Mouse (Mus musculus) layer of hippocampus, postnatal 25 days (tissue): Measurements from ENCODE around the gene Lce1k. TPM values are rescaled to one million over a fixed set of nuclear protein-coding genes. Genes with fewer than 3 reads are reported as not detected.
"Not testable (repeated sequence)": the region's sequence is repeated elsewhere in the genome, so short reads cannot be mapped to it uniquely, and the experiment has no call there.

Experiments used
- DNase-seq, 2 experiments: peaks; one replicate each; pipeline ENCODE4 v3.0.0; 2022; ENCODE audit warnings: mixed read lengths in 2 of 2, low spot score in 1 of 2; ENCODE audit errors: extremely low spot score in 1 of 2
- total RNA-seq, 2 experiments: library from RNA; stranded (reverse); gene quantifications; 2 replicates each; pipeline ENCODE4 v1.2.3; 2021

Lce1k gene
- total RNA-seq: not detected

DNA sequence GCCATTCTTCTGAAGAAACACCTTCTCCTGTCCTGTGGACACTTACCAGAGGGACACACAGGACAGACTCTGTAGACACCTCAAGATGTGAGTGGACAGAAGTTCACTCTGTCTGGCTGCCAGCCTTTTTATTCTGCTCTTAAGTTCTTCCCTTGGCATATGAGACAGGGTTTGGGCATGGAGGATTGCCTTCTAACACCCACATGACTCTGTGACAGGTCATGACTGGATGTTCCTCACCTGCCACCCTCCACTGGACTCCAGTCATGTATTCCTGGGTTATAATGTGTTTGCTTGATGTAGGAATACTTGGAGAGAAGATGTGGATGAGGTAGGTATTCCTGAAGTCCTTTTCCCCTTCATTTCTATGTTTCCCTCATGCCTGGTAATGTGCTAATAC, at the start of gene Lce1k:
Gene Lce1k, minus strand, starts transcription at position 101 of the 400 bp plus-strand sequence.
- DNase-seq: no peak

DNA sequence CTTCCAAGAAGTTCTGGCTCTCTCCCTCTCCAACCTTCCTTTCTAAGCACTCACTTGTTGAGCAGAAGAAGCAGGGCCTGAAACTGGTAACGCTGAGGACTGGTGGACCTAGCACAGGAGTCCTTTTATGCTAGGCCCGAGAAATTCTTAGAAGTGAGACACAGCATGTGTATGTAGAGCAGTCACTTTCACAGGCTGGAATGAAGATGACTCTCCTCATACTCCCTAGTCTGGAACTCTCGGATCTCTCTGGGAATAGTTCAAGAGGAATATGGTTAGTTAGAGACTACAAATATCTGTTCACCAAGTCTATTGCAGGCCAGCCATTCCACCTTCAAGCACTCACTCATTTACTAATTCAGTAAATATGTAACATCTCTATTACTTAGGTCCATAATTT, 43.5 kb upstream of the Lce1k start, which contains the start of gene Lce1l:
Gene Lce1l, minus strand, starts transcription at position 101 of the 400 bp plus-strand sequence.
- DNase-seq: no peak

DNA sequence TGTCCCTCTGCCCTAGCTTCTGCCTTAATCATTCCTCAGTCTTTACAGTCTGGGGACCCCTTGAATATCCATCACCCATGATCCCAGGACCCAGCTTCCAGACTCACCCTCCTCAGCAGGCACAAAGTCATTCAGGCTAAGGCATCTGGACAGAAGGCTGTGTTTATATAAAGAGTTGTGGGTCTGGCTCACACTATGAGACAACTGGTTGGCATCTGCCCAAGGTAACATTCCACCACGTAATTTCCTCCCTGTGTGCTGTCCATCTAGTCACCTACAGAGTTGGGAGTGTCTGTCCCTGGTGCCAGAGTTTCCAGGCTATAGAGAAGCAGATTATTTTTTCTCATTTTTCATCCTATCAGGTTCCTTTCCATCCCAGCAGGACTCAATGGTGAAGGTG, 19.4 kb upstream of the Lce1k start, which contains the start of gene Kprp:
Gene Kprp, minus strand, starts transcription at position 140 of the 400 bp plus-strand sequence.
- DNase-seq: no peak

DNA sequence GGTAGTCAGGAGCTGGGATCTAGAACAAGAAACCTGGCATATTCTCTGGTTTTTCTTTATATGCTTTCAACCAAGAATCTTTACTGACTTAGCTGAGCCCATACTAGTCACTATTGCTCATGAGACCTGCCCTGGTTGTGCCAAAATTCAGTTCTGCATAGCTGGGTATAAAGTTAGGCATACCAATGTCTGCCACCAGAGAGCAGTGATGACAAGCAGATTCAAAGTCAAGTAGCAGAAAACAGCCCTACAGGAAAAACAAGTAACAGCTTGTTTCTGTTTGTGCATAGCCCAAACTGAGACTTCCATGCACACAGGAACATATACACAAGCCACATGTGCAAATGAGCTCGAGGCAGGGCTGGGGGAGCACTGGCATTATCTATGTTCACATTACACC, 18.1 kb upstream of the Lce1k start:
- no peak for DNase-seq

DNA sequence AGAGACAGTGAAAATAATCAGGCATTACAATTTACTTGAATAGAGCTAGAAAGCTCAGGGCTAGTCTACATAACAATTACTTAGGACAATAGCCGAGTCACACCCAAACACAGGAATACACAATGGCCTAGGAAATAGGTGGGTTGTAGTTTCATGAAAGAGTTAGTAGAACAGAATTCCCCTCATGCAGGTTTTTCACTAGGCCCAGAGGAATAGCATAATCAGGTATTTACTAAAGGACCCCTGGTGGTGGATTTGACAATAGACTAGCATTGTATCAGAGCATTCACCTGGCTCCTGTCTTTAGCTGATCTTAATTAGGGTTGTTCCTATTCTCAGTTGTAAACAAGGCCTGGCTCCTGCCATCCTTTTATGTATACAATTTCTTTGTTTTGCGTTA, 8.3 kb upstream of the Lce1k start:
- not testable (repeated sequence) for DNase-seq

DNA sequence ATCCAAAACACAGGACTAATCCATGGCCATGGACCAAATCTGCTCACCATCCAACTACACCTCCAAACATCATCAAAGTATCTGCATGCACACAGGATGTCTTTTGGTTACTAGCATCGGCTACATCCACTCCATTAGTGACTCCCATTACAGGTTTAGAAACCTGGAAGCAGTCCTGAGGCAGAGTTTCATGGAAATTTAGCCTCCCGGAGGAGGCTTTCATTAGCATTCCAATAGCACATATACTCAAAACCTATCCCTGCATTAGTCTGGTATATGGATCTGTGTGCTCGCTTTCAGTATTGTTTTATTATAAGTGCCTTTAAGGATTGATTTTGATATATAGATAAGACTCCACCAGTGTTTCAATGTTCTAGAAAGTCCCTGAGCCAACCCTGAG, 7.9 kb upstream of the Lce1k start:
- no peak for DNase-seq

DNA sequence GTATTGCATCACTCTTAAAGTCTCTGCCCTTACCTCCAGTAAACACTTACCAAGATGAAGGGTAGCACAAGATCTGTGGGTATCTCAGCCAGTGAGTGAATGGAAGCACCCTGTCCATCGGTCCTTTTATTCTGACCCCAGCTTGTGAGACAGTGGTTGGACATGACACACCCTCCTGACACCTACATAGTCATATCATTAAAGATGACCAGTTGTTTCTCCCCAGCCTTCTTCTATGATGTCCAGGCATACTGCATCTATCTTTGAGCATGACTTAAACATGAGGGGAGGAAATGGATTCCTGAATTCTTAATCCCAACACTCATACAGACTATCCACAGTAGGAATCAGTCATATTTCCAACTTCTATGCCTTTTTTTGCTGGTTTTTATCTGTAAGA, 17.3 kb downstream of the Lce1k start, which contains the start of gene Lce1j:
Gene Lce1j, minus strand, starts transcription at position 101 of the 400 bp plus-strand sequence.
- no peak for DNase-seq

DNA sequence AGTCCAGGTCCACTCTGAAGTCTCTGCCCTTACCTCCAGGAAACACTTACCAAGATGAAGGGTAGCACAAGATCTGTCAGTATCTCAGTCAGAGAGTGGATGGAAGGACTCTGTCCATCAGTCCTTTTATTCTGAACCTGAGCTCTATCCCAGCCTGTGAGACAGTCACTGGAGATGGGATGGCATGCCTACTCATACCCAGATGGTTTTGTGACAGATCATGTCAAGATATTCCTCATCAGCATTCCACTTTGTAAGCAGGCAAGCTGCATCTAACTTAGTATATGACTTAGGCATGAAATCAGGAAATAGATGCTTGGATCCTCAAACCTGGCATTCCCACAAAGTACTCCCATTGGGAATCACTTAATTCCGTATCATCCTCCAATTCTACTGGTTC, 28.9 kb downstream of the Lce1k start, which contains the start of gene Lce1i:
Gene Lce1i, minus strand, starts transcription at position 101 of the 400 bp plus-strand sequence.
- no peak for DNase-seq

DNA sequence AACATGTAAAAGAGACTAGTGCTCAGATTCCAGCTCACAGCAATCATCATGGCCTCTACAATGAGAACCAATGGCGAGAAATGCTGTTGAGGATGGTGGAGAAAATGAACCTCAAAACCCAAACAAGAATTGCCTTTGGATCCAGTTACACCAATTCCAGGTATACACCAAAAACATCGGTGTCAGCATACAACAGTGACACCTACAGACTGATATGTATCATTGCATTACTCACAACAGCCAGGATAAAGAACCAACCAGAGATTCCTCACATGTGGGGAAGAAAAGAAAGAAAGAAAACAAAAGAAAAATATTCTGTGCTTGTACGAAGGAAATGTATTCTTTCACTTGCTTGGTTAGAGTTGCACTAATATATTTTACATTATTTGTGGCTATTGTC, 36.1 kb downstream of the Lce1k start:
- no peak for DNase-seq

DNA sequence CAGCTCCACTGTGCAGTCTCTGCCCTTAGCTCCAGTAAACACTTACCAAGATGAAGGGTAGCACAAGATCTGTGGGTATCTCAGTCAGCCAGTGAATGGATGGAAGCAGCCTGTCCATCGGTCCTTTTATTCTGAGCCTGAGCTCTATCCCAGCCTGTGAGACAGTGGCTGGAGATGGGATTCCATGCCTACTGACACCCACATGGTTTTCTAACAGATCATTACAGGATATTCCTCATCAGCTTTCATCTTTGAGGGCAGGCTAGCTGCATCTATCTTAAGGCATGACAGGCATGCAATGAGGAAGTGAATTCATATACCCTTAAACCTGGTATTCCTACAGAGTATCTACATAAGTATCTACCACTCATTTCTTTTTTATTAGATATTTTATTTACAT, 42.7 kb downstream of the Lce1k start, which contains the start of gene Lce1h:
Gene Lce1h, minus strand, starts transcription at position 101 of the 400 bp plus-strand sequence.
- no peak for DNase-seq

Other genes with a start within 250 kb of the Lce1k start
- not detected for gene Ivl, start 234.2 kb downstream of the Lce1k start, total RNA-seq
- gene Smcp, start 218.9 kb downstream of the Lce1k start, total RNA-seq: not detected
- gene 2210017I01Rik, start 200.4 kb downstream of the Lce1k start, total RNA-seq: not detected
- gene Lce6a, start 186.2 kb downstream of the Lce1k start, total RNA-seq: not detected
- not detected for gene Lce1a1, start 159.6 kb downstream of the Lce1k start, total RNA-seq
- gene Lce1b, start 151.0 kb downstream of the Lce1k start, total RNA-seq: not detected
- not detected for gene Lce1a2, start 137.6 kb downstream of the Lce1k start, total RNA-seq
- gene Lce1c, start 128.6 kb downstream of the Lce1k start, total RNA-seq: not detected
- gene Lce1d, start 120.7 kb downstream of the Lce1k start, total RNA-seq: not detected
- gene Lce1e, start 98.8 kb downstream of the Lce1k start, total RNA-seq: not detected
- gene Lce1f, start 87.5 kb downstream of the Lce1k start, total RNA-seq: not detected
- not detected for gene Gm38119, start 68.8 kb downstream of the Lce1k start, total RNA-seq
- not detected for gene Lce1g, start 55.6 kb downstream of the Lce1k start, total RNA-seq
- gene Lce1h, start 42.8 kb downstream of the Lce1k start, total RNA-seq: not detected
- not detected for gene Lce1i, start 29.0 kb downstream of the Lce1k start, total RNA-seq
- gene Lce1j, start 17.4 kb downstream of the Lce1k start, total RNA-seq: not detected
- not detected for gene Kprp, start 19.4 kb upstream of the Lce1k start, total RNA-seq
- gene Lce1l, start 43.4 kb upstream of the Lce1k start, total RNA-seq: not detected
- not detected for gene 2310050C09Rik, start 62.3 kb upstream of the Lce1k start, total RNA-seq
- gene Lce3a, start 118.3 kb upstream of the Lce1k start, total RNA-seq: not detected
- not detected for gene Lce3b, start 125.1 kb upstream of the Lce1k start, total RNA-seq
- gene Lce3c, start 136.6 kb upstream of the Lce1k start, total RNA-seq: not detected
- not detected for gene Lce3d, start 149.5 kb upstream of the Lce1k start, total RNA-seq
- not detected for gene Lce3e, start 159.2 kb upstream of the Lce1k start, total RNA-seq
- not detected for gene Lce3f, start 184.3 kb upstream of the Lce1k start, total RNA-seq
- not detected for gene Crct1, start 207.8 kb upstream of the Lce1k start, total RNA-seq
- gene Lce1m, start 211.2 kb upstream of the Lce1k start, total RNA-seq: not detected